Mouse (Mus musculus): ENCODE results near the gene Pdcd1lg2. TPM values are rescaled to one million over a fixed set of nuclear protein-coding genes. Genes with fewer than 3 reads are reported as not detected.

Pdcd1lg2 gene
- total and polyA plus RNA-seq, 3 experiments = 1.7 to 5.4 TPM; not detected in 1

GRCm38 (mm10) chr19:29448373-29448772 lies 37.7 kb downstream of the Pdcd1lg2 start:
- Histone ChIP-seq H3K79me2 (ENCODE audit: control insufficient read depth, insufficient read depth, low read length, poor library complexity) (no peaks in the 10 kb centered on the region), H3K36me3 (ENCODE audit: control insufficient read depth in 1 of 2, insufficient read depth in 2 of 2, low read length in 2 of 2) (peaks cover 0 to 2% of the 10 kb centered on the region in 2 experiments; a peak in 2 of 4 replicates), H3K4me3 (ENCODE audit: control insufficient read depth in 1 of 2, insufficient read depth in 1 of 2, low read depth in 2 of 2, low read length in 2 of 2) (no peak overlapping the region), H3K9me3 (replicated peaks; ENCODE audit: insufficient read depth, low read length) (no peaks in the 10 kb centered on the region), H3K27ac (ENCODE audit: control insufficient read depth, low read depth, low read length) (no peak overlapping the region), H3K4me1 (ENCODE audit: control insufficient read depth in 1 of 2, insufficient read depth in 2 of 2, low read length in 2 of 2) (peaks cover 2 to 4% of the 10 kb centered on the region in 2 experiments; a peak in 3 of 4 replicates), H3K27me3 (ENCODE audit: control insufficient read depth in 1 of 2, insufficient read depth in 2 of 2, low read length in 2 of 2) (no peaks in the 10 kb centered on the region), H3K9ac (ENCODE audit: control insufficient read depth, low read depth, low read length, poor library complexity, severe bottlenecking) (no peak overlapping the region)
- TF ChIP-seq CHD2 (IDR thresholded peaks at IDR 0.05; ENCODE audit: low read length) = no peak
- no peak for TF ChIP-seq RAD21 (IDR thresholded peaks at IDR 0.05; ENCODE audit: low read depth, low read length)
- no peak for TF ChIP-seq HCFC1 (IDR thresholded peaks at IDR 0.05; ENCODE audit: low read depth, low read length)
- no peak for TF ChIP-seq E2F4 (IDR thresholded peaks at IDR 0.05; ENCODE audit: borderline replicate concordance, low read depth, low read length)
- TF ChIP-seq ZKSCAN1 (IDR thresholded peaks at IDR 0.05; ENCODE audit: low read depth, low read length) = no peak
- TF ChIP-seq EP300 (IDR thresholded peaks at IDR 0.05; ENCODE audit: low read depth in 1 of 2, low read length in 2 of 2) = no peak
- no peak for TF ChIP-seq TBP (IDR thresholded peaks at IDR 0.05; ENCODE audit: low read depth, low read length)
- TF ChIP-seq SIN3A (IDR thresholded peaks at IDR 0.05; ENCODE audit: low read length) = no peak
- TF ChIP-seq POLR2A (IDR thresholded peaks at IDR 0.05; ENCODE audit: control insufficient read depth in 1 of 2, insufficient read depth in 1 of 2, low read depth in 1 of 2, low read length in 2 of 2, poor library complexity in 1 of 2) = no peak
- no peak for TF ChIP-seq MYC (IDR thresholded peaks at IDR 0.05; ENCODE audit: low read depth, low read length)
- no peak for TF ChIP-seq ETS1 (IDR thresholded peaks at IDR 0.05; ENCODE audit: low read depth, low read length)
- TF ChIP-seq ELF1 (IDR thresholded peaks at IDR 0.05; ENCODE audit: low read depth, low read length) = no peak
- TF ChIP-seq USF1 (IDR thresholded peaks at IDR 0.05; ENCODE audit: low read depth, low read length) = no peak
- no peak for TF ChIP-seq TCF12 (IDR thresholded peaks at IDR 0.05; ENCODE audit: low read depth, low read length)
- no peak for TF ChIP-seq POLR2AphosphoS2 (IDR thresholded peaks at IDR 0.05; ENCODE audit: low read length)
- TF ChIP-seq MAX (IDR thresholded peaks at IDR 0.05; ENCODE audit: low read length) = no peak
- no peak for TF ChIP-seq GABPA (IDR thresholded peaks at IDR 0.05; ENCODE audit: low read depth, low read length)
- no peak for DNase-seq (ENCODE audit: low read depth, low spot score)

- no peak for DNase-seq (ENCODE audit: low read depth, low spot score)
- Histone ChIP-seq H3K27me3 (ENCODE audit: control insufficient read depth in 1 of 2, insufficient read depth in 2 of 2, low read length in 2 of 2) (no peaks in the 10 kb centered on the region), H3K4me1 (ENCODE audit: control insufficient read depth in 1 of 2, insufficient read depth in 2 of 2, low read length in 2 of 2) (peaks cover 8% of the 10 kb centered on the region in 2 experiments), H3K79me2 (ENCODE audit: control insufficient read depth, insufficient read depth, low read length, poor library complexity) (no peaks in the 10 kb centered on the region), H3K9ac (ENCODE audit: control insufficient read depth, low read depth, low read length, poor library complexity, severe bottlenecking) (no peak overlapping the region), H3K9me3 (replicated peaks; ENCODE audit: insufficient read depth, low read length) (no peaks in the 10 kb centered on the region), H3K4me3 (ENCODE audit: control insufficient read depth in 1 of 2, insufficient read depth in 1 of 2, low read depth in 2 of 2, low read length in 2 of 2) (no peak overlapping the region), H3K27ac (ENCODE audit: control insufficient read depth, low read depth, low read length) (no peak overlapping the region), H3K36me3 (ENCODE audit: control insufficient read depth in 1 of 2, insufficient read depth in 2 of 2, low read length in 2 of 2) (peaks cover 0 to 9% of the 10 kb centered on the region in 2 experiments; a peak in 2 of 4 replicates)
- TF ChIP-seq ELF1 (IDR thresholded peaks at IDR 0.05; ENCODE audit: low read depth, low read length) = no peak
- TF ChIP-seq TCF12 (IDR thresholded peaks at IDR 0.05; ENCODE audit: low read depth, low read length) = no peak
- no peak for TF ChIP-seq RAD21 (IDR thresholded peaks at IDR 0.05; ENCODE audit: low read depth, low read length)
Measured at GRCm38 (mm10) chr19:29450376-29450775, 39.7 kb downstream of the Pdcd1lg2 start.

All from MEL (cell line).